Mouse (Mus musculus) small intestine, adult 2 months (tissue): ENCODE data around the gene Ttc8. TPM values are rescaled to one million over a fixed set of nuclear protein-coding genes. Genes with fewer than 3 reads are reported as not detected.

Experiments used
- H3K27ac ChIP-seq: fragments of 200-500 bp; 2 replicates; pipeline ENCODE4 v1.5.1; 2012; ENCODE audit warnings: low read depth, low read length, control low read depth, inconsistent platforms; ENCODE audit not compliant: insufficient read depth
- H3K27me3 ChIP-seq: fragments of 200-500 bp; 2 replicates; pipeline ENCODE4 v1.6.1; 2012; ENCODE audit warnings: mild to moderate bottlenecking, moderate library complexity, low read length, inconsistent platforms; ENCODE audit not compliant: control insufficient read depth, insufficient read depth
- H3K36me3 ChIP-seq: fragments of 200-500 bp; 2 replicates; pipeline ENCODE4 v1.6.1; 2012; ENCODE audit warnings: mild to moderate bottlenecking, low read length, control low read depth, inconsistent platforms; ENCODE audit not compliant: control insufficient read depth, insufficient read depth
- H3K4me1 ChIP-seq: fragments of 200-500 bp; 2 replicates; pipeline ENCODE4 v1.6.1; 2012; ENCODE audit warnings: low read length, inconsistent platforms, mixed read lengths; ENCODE audit not compliant: control insufficient read depth, insufficient read depth, insufficient read length
- H3K4me3 ChIP-seq: fragments of 200-500 bp; 2 replicates; pipeline ENCODE4 v1.5.1; 2012; ENCODE audit warnings: low read depth, mild to moderate bottlenecking, control low read depth, inconsistent platforms, low read length, moderate library complexity
- CTCF ChIP-seq: fragments of 200-500 bp; IDR thresholded peaks from 2 replicates; pipeline ENCODE4 v1.5.1; 2012; ENCODE audit warnings: low read depth, mild to moderate bottlenecking, control low read depth, inconsistent platforms, low read length, moderate library complexity, mixed read lengths; ENCODE audit not compliant: insufficient replicate concordance, insufficient read length; ENCODE audit errors: extremely low read depth
- POLR2A ChIP-seq: fragments of 200-500 bp; IDR thresholded peaks from 2 replicates; pipeline ENCODE4 v1.6.1; 2012; ENCODE audit warnings: low read depth, mild to moderate bottlenecking, control low read depth, inconsistent platforms, low read length, moderate library complexity
- WGBS: fragments of 180-500 bp; shearing (Covaris S2); methylation state at CpG from one replicate; pipeline ENCODE4 v1.1.7; 2018; 5-methylcytosine and 5-hydroxymethylcytosine counted together
- polyA plus RNA-seq: library from polyadenylated mRNA; depleted of rRNA; stranded (reverse); fragments of >200 nt; gene quantifications from 2 replicates; pipeline ENCODE4 v1.2.3, GENCODE M21; 2012; rRNA removed

Ttc8 gene
- polyA plus RNA-seq = 2.3 and 3.5 TPM in 2 replicates

- Histone ChIP-seq H3K27ac (peak within 1 kb of the TSS; percentile 37; the same call in 1 of the 2 replicates), H3K4me3 (peak within 1 kb of the TSS; percentile 89), H3K4me1 (no peaks in the 10 kb centered on the region), H3K27me3 (peaks cover 6% of the 10 kb centered on the region), H3K36me3 (no peaks in the 10 kb centered on the region)
- TF ChIP-seq POLR2A = 0 out of 2 replicates have a peak, but pooled peaks have one; percentile 18
- no peak for TF ChIP-seq CTCF
- WGBS = under 1% methylated on average over 35 of the region's 35 CpGs
These were observed at the start of gene Ttc8 for GRCm38 (mm10) chr12:98920194-98920991. Gene Ttc8, plus strand, starts transcription at chr12:98920574.

GRCm38 (mm10) chr12:98872836-98873235 lies 47.5 kb upstream of the Ttc8 start:
- Histone ChIP-seq H3K27me3 (no peaks in the 10 kb centered on the region), H3K4me1 (no peaks in the 10 kb centered on the region), H3K27ac (no peak overlapping the region), H3K4me3 (no peak overlapping the region), H3K36me3 (no peaks in the 10 kb centered on the region)
- TF ChIP-seq CTCF = no peak
- no peak for TF ChIP-seq POLR2A
- WGBS = 80% methylated on average over 10 of the region's 10 CpGs

GRCm38 (mm10) chr12:98875216-98875615 lies 45.2 kb upstream of the Ttc8 start:
- no peak overlapping the region for H3K27ac ChIP-seq
- TF ChIP-seq POLR2A = no peak
- no peak for TF ChIP-seq CTCF

GRCm38 (mm10) chr12:98878693-98879092 lies 41.7 kb upstream of the Ttc8 start:
- Histone ChIP-seq H3K27ac (no peak overlapping the region), H3K36me3 (no peaks in the 10 kb centered on the region), H3K4me1 (no peaks in the 10 kb centered on the region), H3K4me3 (no peak overlapping the region), H3K27me3 (no peaks in the 10 kb centered on the region)
- WGBS = 82% methylated on average over 1 of the region's 1 CpGs
- TF ChIP-seq POLR2A = no peak
- TF ChIP-seq CTCF = no peak

More at GRCm38 (mm10) chr12:98875216-98875615, 45.2 kb upstream of the Ttc8 start:
- 65% methylated on average over 2 of the region's 2 CpGs for WGBS
- H3K4me3 ChIP-seq = no peak overlapping the region
- H3K36me3 ChIP-seq = no peaks in the 10 kb centered on the region
- H3K4me1 ChIP-seq = no peaks in the 10 kb centered on the region
- no peaks in the 10 kb centered on the region for H3K27me3 ChIP-seq

GRCm38 (mm10) chr12:98881796-98882195 lies 38.6 kb upstream of the Ttc8 start:
- no peak overlapping the region for H3K27ac ChIP-seq
- WGBS = 35% methylated on average over 5 of the region's 5 CpGs
- H3K4me1 ChIP-seq = no peaks in the 10 kb centered on the region
- TF ChIP-seq CTCF (no peak), POLR2A (no peak)
- H3K36me3 ChIP-seq = no peaks in the 10 kb centered on the region
- no peak overlapping the region for H3K4me3 ChIP-seq
- no peaks in the 10 kb centered on the region for H3K27me3 ChIP-seq

GRCm38 (mm10) chr12:98884515-98884914 lies 35.9 kb upstream of the Ttc8 start:
- Histone ChIP-seq H3K36me3 (no peaks in the 10 kb centered on the region), H3K27me3 (no peaks in the 10 kb centered on the region), H3K27ac (no peak overlapping the region), H3K4me1 (no peaks in the 10 kb centered on the region), H3K4me3 (no peak overlapping the region)
- 2% methylated on average over 1 of the region's 1 CpGs for WGBS
- no peak for TF ChIP-seq POLR2A
- TF ChIP-seq CTCF = no peak

- peaks cover 14% of the 10 kb centered on the region for H3K27me3 ChIP-seq
- H3K4me1 ChIP-seq = peaks cover 2% of the 10 kb centered on the region; the same call in 1 of the 2 replicates
- H3K36me3 ChIP-seq = no peaks in the 10 kb centered on the region
- no peak overlapping the region for H3K4me3 ChIP-seq
- WGBS = 76% methylated on average over 1 of the region's 1 CpGs
- no peak overlapping the region for H3K27ac ChIP-seq
- TF ChIP-seq CTCF = no peak
These were observed 23.6 kb upstream of the Ttc8 start for GRCm38 (mm10) chr12:98896761-98897160.
